Mouse (Mus musculus) urinary bladder, postnatal 25 days (tissue): ENCODE measurements around the gene Ccr1l1.

Experiments
- DNase-seq: peaks from one replicate; pipeline ENCODE4 v3.0.0; 2022; ENCODE audit warnings: low spot score

Gene Ccr1l1

GRCm38 (mm10) chr9:123928118-123928758 is 50.0 kb downstream of the Ccr1l1 start:
- no peak for DNase-seq

GRCm38 (mm10) chr9:123927281-123927960 is 50.8 kb downstream of the Ccr1l1 start:
- no peak for DNase-seq
